Mouse (Mus musculus) intestine, embryonic 16.5 days (tissue): ENCODE data around the gene Pnma3. TPM values are rescaled to one million over a fixed set of nuclear protein-coding genes. Genes with fewer than 3 reads are reported as not detected.
"Not testable (repeated sequence)": the region's sequence is repeated elsewhere in the genome, so short reads cannot be mapped to it uniquely, and the experiment has no call there.

ENCODE experiments used
- ATAC-seq: fragments of 200-750 bp; cut with Nextera tagmentation; 2 replicates; pipeline ENCODE4 v1.8.0; 2017; ENCODE audit warnings: moderate TSS enrichment, moderate library complexity
- H3K27ac ChIP-seq: fragments of 300-500 bp; sonication (generic); 2 replicates; pipeline ENCODE4 v1.5.1; 2014; ENCODE audit warnings: mild to moderate bottlenecking, low read length
- H3K27me3 ChIP-seq: fragments of 300-500 bp; sonication (generic); replicated peaks from 2 replicates; pipeline ENCODE4 v1.6.1; 2014; ENCODE audit warnings: low read length, control low read depth, mixed read lengths; ENCODE audit not compliant: control insufficient read depth, insufficient read depth
- H3K36me3 ChIP-seq: fragments of 300-500 bp; sonication (generic); 2 replicates; pipeline ENCODE4 v1.6.1; 2014; ENCODE audit warnings: low read length, control low read depth; ENCODE audit not compliant: control insufficient read depth, insufficient read depth
- H3K4me1 ChIP-seq: fragments of 300-500 bp; sonication (generic); 2 replicates; pipeline ENCODE4 v1.6.1; 2014; ENCODE audit warnings: low read length, control low read depth, mixed read lengths; ENCODE audit not compliant: control insufficient read depth, insufficient read depth
- H3K4me2 ChIP-seq: fragments of 300-500 bp; sonication (generic); 2 replicates; pipeline ENCODE4 v1.6.1; 2014; ENCODE audit warnings: low read depth, low read length, control low read depth
- H3K4me3 ChIP-seq: fragments of 300-500 bp; sonication (generic); 2 replicates; pipeline ENCODE4 v1.5.1; 2014; ENCODE audit warnings: mild to moderate bottlenecking, low read length
- H3K9ac ChIP-seq: fragments of 300-500 bp; sonication (generic); 2 replicates; pipeline ENCODE4 v1.6.1; 2014; ENCODE audit warnings: low read depth, low read length
- H3K9me3 ChIP-seq: fragments of 300-500 bp; sonication (generic); 2 replicates; pipeline ENCODE4 v1.6.1; 2016; ENCODE audit warnings: low read length, control low read depth; ENCODE audit not compliant: control insufficient read depth
- WGBS: fragments of 180-500 bp; shearing (Covaris S2); extraction: QIAGEN DNeasy Blood & Tissue Kit; methylation state at CpG from one replicate; pipeline ENCODE4 v1.1.7; 2014; 5-methylcytosine and 5-hydroxymethylcytosine counted together
- polyA plus RNA-seq: library from polyadenylated mRNA; unstranded; fragments of >200 nt; fragmentation: Nextera tagmentation; extraction: Ambion mirVana; gene quantifications from 2 replicates; pipeline ENCODE4 v1.2.1, GENCODE M21; 2015

Pnma3 gene
- polyA plus RNA-seq, 1 experiment from 2014 or later: 0.06 TPM

- not testable (repeated sequence) for H3K4me2 ChIP-seq, H3K4me3 ChIP-seq, H3K4me1 ChIP-seq, H3K9me3 ChIP-seq, H3K27ac ChIP-seq, H3K36me3 ChIP-seq, ATAC-seq, H3K9ac ChIP-seq, H3K27me3 ChIP-seq
- 79% methylated on average over 17 of the region's 19 CpGs for WGBS
These were observed 17.9 kb downstream of the Pnma3 start, which contains the start of gene Xlr4a for GRCm38 (mm10) chrX:73082267-73083055. Gene Xlr4a, minus strand, starts transcription at chrX:73082478.

GRCm38 (mm10) chrX:73096941-73097508 is 32.4 kb downstream of the Pnma3 start, which contains the start of gene Xlr3a:
Gene Xlr3a, minus strand, starts transcription at chrX:73097095.
- not testable (repeated sequence) for H3K4me2 ChIP-seq, ATAC-seq, H3K4me3 ChIP-seq, H3K27ac ChIP-seq, H3K4me1 ChIP-seq, H3K27me3 ChIP-seq, H3K36me3 ChIP-seq, H3K9ac ChIP-seq, H3K9me3 ChIP-seq
- WGBS: 68% methylated on average over 13 of the region's 13 CpGs

GRCm38 (mm10) chrX:73116747-73117146 is 52.2 kb downstream of the Pnma3 start, which contains the start of gene Gm14685:
Gene Gm14685, plus strand, starts transcription at chrX:73117047.
- H3K36me3 ChIP-seq, H3K4me1 ChIP-seq, ATAC-seq, H3K4me2 ChIP-seq, H3K4me3 ChIP-seq, H3K9ac ChIP-seq, H3K27me3 ChIP-seq, H3K9me3 ChIP-seq, H3K27ac ChIP-seq: not testable (repeated sequence)
- no CpG with 5 or more reads among the region's 7 CpGs for WGBS

Other genes starting within 250 kb of the Pnma3 start
- 0.10 and 0.33 TPM in 2 replicates for gene Gabrq, start 239.6 kb upstream of the Pnma3 start, polyA plus RNA-seq
- gene Cetn2, start 146.4 kb upstream of the Pnma3 start, polyA plus RNA-seq: 51.4 and 54.9 TPM in 2 replicates
- gene Nsdhl, start 146.2 kb upstream of the Pnma3 start, polyA plus RNA-seq: 46.8 TPM in 2 replicates
- gene Zfp185, start 77.4 kb upstream of the Pnma3 start, polyA plus RNA-seq: 4.6 and 4.9 TPM in 2 replicates
- not detected in 2 replicates for gene Pnma5, start 27.7 kb upstream of the Pnma3 start, polyA plus RNA-seq
- gene Xlr4a, start 17.7 kb downstream of the Pnma3 start, polyA plus RNA-seq: 3.0 and 4.3 TPM in 2 replicates
- 8.8 and 9.4 TPM in 2 replicates for gene Xlr3a, start 32.3 kb downstream of the Pnma3 start, polyA plus RNA-seq
- 0.33 TPM in 1 of 2 replicates, not detected in the other for gene Gm14685, start 52.3 kb downstream of the Pnma3 start, polyA plus RNA-seq
- gene Xlr5b, start 84.0 kb downstream of the Pnma3 start, polyA plus RNA-seq: 0.10 and 0.28 TPM in 2 replicates
- gene DXBay18, start 84.7 kb downstream of the Pnma3 start, polyA plus RNA-seq: 0.39 TPM in 1 of 2 replicates, not detected in the other
- not detected in 2 replicates for gene Spin2d, start 112.2 kb downstream of the Pnma3 start, polyA plus RNA-seq
- 7.6 and 7.9 TPM in 2 replicates for gene Xlr3b, start 127.4 kb downstream of the Pnma3 start, polyA plus RNA-seq
- gene Xlr4b, start 149.5 kb downstream of the Pnma3 start, polyA plus RNA-seq: 1.8 and 1.9 TPM in 2 replicates
- gene F8a, start 163.5 kb downstream of the Pnma3 start, polyA plus RNA-seq: 14.7 and 14.9 TPM in 2 replicates
- 1.2 and 1.6 TPM in 2 replicates for gene Xlr4c, start 178.3 kb downstream of the Pnma3 start, polyA plus RNA-seq
- not detected in 2 replicates for gene Xlr3c, start 200.6 kb downstream of the Pnma3 start, polyA plus RNA-seq
- 0.40 and 0.42 TPM in 2 replicates for gene Xlr5a, start 228.2 kb downstream of the Pnma3 start, polyA plus RNA-seq
- 0.26 TPM in 1 of 2 replicates, not detected in the other for gene Xlr5c, start 228.2 kb downstream of the Pnma3 start, polyA plus RNA-seq